Mouse (Mus musculus) c-Kit-positive CD71-positive TER-119-negative erythroid progenitor cells, embryonic 14.5 days (primary cell): ENCODE results near the gene Gm48552.

ENCODE experiments used
- DNase-seq: peaks from one replicate; pipeline ENCODE4 v3.0.0-alpha.2; 2013; ENCODE audit warnings: low read depth

The Gm48552 gene

GRCm38 (mm10) chr10:81406504-81407440 lies 18.0 kb downstream of the Gm48552 start:
- DNase-seq, result no peak

- peak; percentile 58 for DNase-seq
Measured at GRCm38 (mm10) chr10:81407539-81408423, 19.0 kb downstream of the Gm48552 start.

- no peak for DNase-seq
Measured at GRCm38 (mm10) chr10:81408424-81408729, 19.6 kb downstream of the Gm48552 start.

GRCm38 (mm10) chr10:81408871-81409291 lies 20.1 kb downstream of the Gm48552 start:
- DNase-seq, result peak; percentile 76

GRCm38 (mm10) chr10:81409330-81409729 lies 20.5 kb downstream of the Gm48552 start:
- no peak for DNase-seq

- DNase-seq, result no peak
Measured at GRCm38 (mm10) chr10:81410350-81410749, 21.5 kb downstream of the Gm48552 start.

- no peak for DNase-seq
Measured at GRCm38 (mm10) chr10:81410981-81411380, 22.2 kb downstream of the Gm48552 start.

GRCm38 (mm10) chr10:81411471-81412400 lies 22.9 kb downstream of the Gm48552 start:
- DNase-seq, result no peak

- no peak for DNase-seq
Measured at GRCm38 (mm10) chr10:81412586-81413309, 23.9 kb downstream of the Gm48552 start.

GRCm38 (mm10) chr10:81413310-81414261 lies 24.8 kb downstream of the Gm48552 start:
- DNase-seq, result no peak

GRCm38 (mm10) chr10:81414682-81415081 lies 25.9 kb downstream of the Gm48552 start:
- DNase-seq, result no peak

- DNase-seq, result no peak
Measured at GRCm38 (mm10) chr10:81415146-81415545, 26.3 kb downstream of the Gm48552 start.

- DNase-seq, result no peak
Measured at GRCm38 (mm10) chr10:81415549-81416310, 26.9 kb downstream of the Gm48552 start.

GRCm38 (mm10) chr10:81416581-81417226 lies 27.9 kb downstream of the Gm48552 start:
- no peak for DNase-seq

GRCm38 (mm10) chr10:81417227-81418215 lies 28.7 kb downstream of the Gm48552 start:
- no peak for DNase-seq

GRCm38 (mm10) chr10:81418216-81419070 lies 29.6 kb downstream of the Gm48552 start:
- DNase-seq, result no peak
